27 mouse cellular contexts compared by ENCODE assay signal in the genomic region with DNA sequence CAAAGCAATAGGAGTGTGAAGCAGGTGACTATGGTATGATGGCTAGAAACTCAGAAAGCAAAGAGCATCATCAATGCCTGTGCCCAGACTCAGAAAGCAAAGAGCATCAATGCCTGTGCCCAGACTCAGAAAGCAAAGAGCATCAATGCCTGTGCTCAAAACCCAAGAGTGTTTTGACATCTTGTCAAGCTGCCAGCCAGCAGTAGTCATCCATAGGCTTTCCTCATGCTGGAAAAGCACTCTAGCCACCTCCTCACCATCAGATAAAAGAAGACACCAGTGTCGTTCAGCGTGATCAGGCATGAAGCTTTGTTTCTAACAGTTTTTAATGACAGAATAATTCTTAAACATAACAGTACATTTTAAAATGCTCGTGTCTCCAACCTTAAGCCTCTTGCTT. TPM values are rescaled to one million over a fixed set of nuclear protein-coding genes. Genes with fewer than 3 reads are reported as not detected.
"Had no signal": no experiment of that assay in that cellular context is flagged by ENCODE, and none has a peak within 500 bp of the region (broad histone marks: within the 10 kb centered on the region; RNA-seq: fewer than 3 reads in every experiment).

No protein-coding gene starts in this region.

- H3K9ac ChIP-seq: embryonic facial prominence, embryonic 12.5 days; embryonic facial prominence, embryonic 13.5 days; embryonic facial prominence, embryonic 15.5 days; forebrain, embryonic 12.5 days; forebrain, embryonic 13.5 days; forebrain, embryonic 15.5 days; forebrain, postnatal 0 days had no signal

- H3K9me3 ChIP-seq: embryonic facial prominence, embryonic 10.5 days; embryonic facial prominence, embryonic 12.5 days; embryonic facial prominence, embryonic 13.5 days; embryonic facial prominence, embryonic 15.5 days; forebrain, embryonic 10.5 days; forebrain, embryonic 12.5 days; forebrain, embryonic 13.5 days; forebrain, embryonic 15.5 days; heart, embryonic 10.5 days had no signal

- H3K4me1 ChIP-seq: embryonic facial prominence, embryonic 10.5 days; embryonic facial prominence, embryonic 15.5 days; forebrain, embryonic 10.5 days; forebrain, embryonic 12.5 days; forebrain, embryonic 13.5 days; forebrain, embryonic 15.5 days had no signal

- DNase-seq: cerebellum, adult 9-10 months; cerebellum, adult 9-11 months; cerebellum, postnatal 10 days; cerebellum, postnatal 14 days; cerebellum, postnatal 25 days; cerebellum, postnatal 36 days; embryo, embryonic 11 days; forebrain, postnatal 0 days; gastrocnemius, adult 2 months; gastrocnemius, postnatal 10 days; gastrocnemius, postnatal 14 days; gastrocnemius, postnatal 25 days; gastrocnemius, postnatal 36 days; heart, adult 18-20 months; heart, adult 2 months had no signal

- H3K4me2 ChIP-seq: embryonic facial prominence, embryonic 12.5 days; embryonic facial prominence, embryonic 13.5 days; embryonic facial prominence, embryonic 15.5 days; forebrain, embryonic 12.5 days; forebrain, embryonic 13.5 days; forebrain, embryonic 15.5 days had no signal

- H3K27me3 ChIP-seq: embryonic facial prominence, embryonic 12.5 days; embryonic facial prominence, embryonic 13.5 days; embryonic facial prominence, embryonic 15.5 days; forebrain, embryonic 12.5 days; forebrain, embryonic 13.5 days; forebrain, embryonic 15.5 days had no signal

- ATAC-seq: forebrain, embryonic 13.5 days; forebrain, embryonic 14.5 days; forebrain, embryonic 15.5 days; forebrain, embryonic 16.5 days; forebrain, postnatal 0 days had no signal

- H3K27ac ChIP-seq: embryonic facial prominence, embryonic 10.5 days; embryonic facial prominence, embryonic 12.5 days; embryonic facial prominence, embryonic 13.5 days; embryonic facial prominence, embryonic 15.5 days; forebrain, embryonic 10.5 days; forebrain, embryonic 12.5 days; forebrain, embryonic 13.5 days; forebrain, embryonic 15.5 days; gastrocnemius, adult 2 months; heart, adult 2 months; heart, embryonic 10.5 days had no signal

- H3K4me3 ChIP-seq: embryonic facial prominence, embryonic 10.5 days; embryonic facial prominence, embryonic 12.5 days; embryonic facial prominence, embryonic 13.5 days; embryonic facial prominence, embryonic 15.5 days; erythroblast, embryonic 14.5 days; forebrain, embryonic 10.5 days; forebrain, embryonic 12.5 days; forebrain, embryonic 13.5 days; forebrain, embryonic 15.5 days; gastrocnemius, adult 2 months; heart, adult 2 months; heart, embryonic 10.5 days had no signal

- H3K36me3 ChIP-seq: embryonic facial prominence, embryonic 12.5 days; embryonic facial prominence, embryonic 15.5 days; forebrain, embryonic 12.5 days; forebrain, embryonic 15.5 days; heart, embryonic 10.5 days had no signal

RNA-seq across cellular contexts. Expression of a gene that starts 8.7 kb away (rescaled TPM):
- polyA plus RNA-seq: erythroblast, embryonic 14.5 days had no signal
